Mouse (Mus musculus) CH12.LX (cell line): Measurements from ENCODE around the gene 4933428G20Rik. TPM values are rescaled to one million over a fixed set of nuclear protein-coding genes. Genes with fewer than 3 reads are reported as not detected.
A peak's percentile ranks its signal among the peaks of the same experiment; 100 is the strongest.

Source experiments
- DNase-seq: peaks from one replicate; pipeline ENCODE4 v3.0.0-alpha.2; 2013; ENCODE audit errors: extremely low read depth
- H3K27ac ChIP-seq: 2 replicates; pipeline ENCODE4 v1.5.1; 2012; ENCODE audit warnings: low read depth, mild to moderate bottlenecking, control low read depth, moderate library complexity; ENCODE audit not compliant: insufficient read depth
- H3K27me3 ChIP-seq: replicated peaks from 2 replicates; pipeline ENCODE3; 2012; ENCODE audit warnings: inconsistent platforms
- H3K36me3 ChIP-seq, 2 experiments: replicated peaks in 1 of 2; 2 replicates each; pipeline versions ENCODE3 to v1.6.1; 2012; ENCODE audit warnings: inconsistent platforms in 1 of 2, low read length in 1 of 2, mild to moderate bottlenecking in 1 of 2, mixed read lengths in 1 of 2, moderate library complexity in 1 of 2; ENCODE audit not compliant: control insufficient read depth in 1 of 2, insufficient read depth in 1 of 2
- H3K4me1 ChIP-seq, 2 experiments: 2 replicates each; pipeline ENCODE4 v1.6.1; 2012; ENCODE audit warnings: inconsistent platforms in 1 of 2, moderate library complexity in 1 of 2; ENCODE audit not compliant: insufficient read depth in 2 of 2, control insufficient read depth in 1 of 2
- H3K4me2 ChIP-seq: 2 replicates; pipeline ENCODE4 v1.6.1; 2012; ENCODE audit warnings: low read depth, mild to moderate bottlenecking, control low read depth; ENCODE audit not compliant: poor library complexity, insufficient read depth, severe bottlenecking
- H3K4me3 ChIP-seq, 3 experiments: fragments of 150-350 bp in 1 of 3; sonication (generic) in 1 of 3; replicated peaks in 1 of 3; 2 replicates each; pipeline versions ENCODE3 to v1.5.1; 2011 to 2012; ENCODE audit warnings: low read depth in 2 of 3, low read length in 2 of 3, mild to moderate bottlenecking in 2 of 3, moderate library complexity in 2 of 3, control low read depth in 1 of 3, improper control_type of control experiment in 1 of 3, inconsistent platforms in 1 of 3, mixed read lengths in 1 of 3; ENCODE audit not compliant: poor library complexity in 1 of 3
- H3K79me2 ChIP-seq: replicated peaks from 2 replicates; pipeline ENCODE4 v1.6.1; 2012; ENCODE audit warnings: mild to moderate bottlenecking, moderate library complexity; ENCODE audit not compliant: control insufficient read depth, poor library complexity, insufficient read depth, severe bottlenecking; ENCODE audit errors: extremely low read depth
- H3K9ac ChIP-seq: 2 replicates; pipeline ENCODE4 v1.6.1; 2012; ENCODE audit warnings: low read depth, mild to moderate bottlenecking, control low read depth, moderate library complexity; ENCODE audit not compliant: insufficient read depth
- H3K9me3 ChIP-seq: replicated peaks from 2 replicates; pipeline ENCODE3; 2012; ENCODE audit warnings: low read length, inconsistent platforms, mixed read lengths
- BHLHE40 ChIP-seq: IDR thresholded peaks from 2 replicates; pipeline ENCODE4 v1.6.1; 2011; ENCODE audit warnings: mild to moderate bottlenecking, low read depth, low read length, improper control_type of control experiment
- CHD1 ChIP-seq: IDR thresholded peaks from 2 replicates; pipeline ENCODE4 v1.6.1; 2012; ENCODE audit warnings: low read depth, low read length, improper control_type of control experiment, inconsistent platforms
- E2F4 ChIP-seq: IDR thresholded peaks from 2 replicates; pipeline ENCODE4 v1.6.1; 2011; ENCODE audit warnings: low read depth, low read length, improper control_type of control experiment; ENCODE audit not compliant: insufficient replicate concordance
- ELF1 ChIP-seq: IDR thresholded peaks from 2 replicates; pipeline ENCODE4 v1.6.1; 2014; ENCODE audit warnings: low read depth, mild to moderate bottlenecking, inconsistent platforms, low read length, improper control_type of control experiment
- GABPA ChIP-seq: IDR thresholded peaks from 2 replicates; pipeline ENCODE4 v1.6.1; 2012; ENCODE audit warnings: low read depth, low read length, improper control_type of control experiment, inconsistent platforms; ENCODE audit not compliant: insufficient replicate concordance
- HCFC1 ChIP-seq: IDR thresholded peaks from 2 replicates; pipeline ENCODE4 v1.6.1; 2012; ENCODE audit warnings: low read depth, mild to moderate bottlenecking, inconsistent platforms, low read length, improper control_type of control experiment
- IRF4 ChIP-seq: IDR thresholded peaks from 2 replicates; pipeline ENCODE4 v1.6.1; 2014; ENCODE audit warnings: low read depth, mild to moderate bottlenecking, inconsistent platforms, low read length, improper control_type of control experiment
- JUND ChIP-seq: conservative IDR thresholded peaks from 2 replicates; pipeline ENCODE4 v1.6.1; 2011; ENCODE audit warnings: low read depth, low read length, improper control_type of control experiment
- KAT2A ChIP-seq: IDR thresholded peaks from 2 replicates; pipeline ENCODE4 v1.6.1; 2012; ENCODE audit warnings: low read length, improper control_type of control experiment, inconsistent platforms; ENCODE audit not compliant: insufficient replicate concordance
- MAFK ChIP-seq: IDR thresholded peaks from 2 replicates; pipeline ENCODE4 v1.6.1; 2011; ENCODE audit warnings: low read length, improper control_type of control experiment; ENCODE audit not compliant: insufficient replicate concordance
- MAX ChIP-seq: IDR thresholded peaks from 2 replicates; pipeline ENCODE4 v1.6.1; 2011; ENCODE audit warnings: low read length, improper control_type of control experiment
- MAZ ChIP-seq: IDR thresholded peaks from 2 replicates; pipeline ENCODE4 v1.6.1; 2012; ENCODE audit warnings: low read depth, mild to moderate bottlenecking, inconsistent platforms, low read length, improper control_type of control experiment, moderate library complexity
- MEF2A ChIP-seq: IDR thresholded peaks from 2 replicates; pipeline ENCODE4 v1.6.1; 2014; ENCODE audit warnings: low read depth, mild to moderate bottlenecking, inconsistent platforms, low read length, improper control_type of control experiment, borderline replicate concordance
- MYC ChIP-seq: IDR thresholded peaks from 2 replicates; pipeline ENCODE4 v1.6.1; 2011; ENCODE audit warnings: low read depth, mild to moderate bottlenecking, improper control_type of control experiment, low read length
- NELFE ChIP-seq: IDR thresholded peaks from 2 replicates; pipeline ENCODE4 v1.6.1; 2011; ENCODE audit warnings: low read depth, low read length, improper control_type of control experiment
- NRF1 ChIP-seq: IDR thresholded peaks from 2 replicates; pipeline ENCODE4 v1.6.1; 2014; ENCODE audit warnings: low read depth, mild to moderate bottlenecking, inconsistent platforms, low read length, improper control_type of control experiment, moderate library complexity
- PAX5 ChIP-seq: IDR thresholded peaks from 2 replicates; pipeline ENCODE4 v1.6.1; 2012; ENCODE audit warnings: low read length, inconsistent platforms, mixed read lengths
- POLR2AphosphoS2 ChIP-seq: IDR thresholded peaks from 2 replicates; pipeline ENCODE4 v1.6.1; 2011; ENCODE audit warnings: low read depth, low read length, improper control_type of control experiment
- RAD21 ChIP-seq: IDR thresholded peaks from 2 replicates; pipeline ENCODE4 v1.6.1; 2011; ENCODE audit warnings: low read depth, mild to moderate bottlenecking, low read length, improper control_type of control experiment, moderate library complexity
- RCOR1 ChIP-seq: conservative IDR thresholded peaks from 2 replicates; pipeline ENCODE4 v1.6.1; 2012; ENCODE audit warnings: low read depth, mild to moderate bottlenecking, inconsistent platforms, low read length, improper control_type of control experiment
- SIN3A ChIP-seq: IDR thresholded peaks from 2 replicates; pipeline ENCODE4 v1.6.1; 2012; ENCODE audit warnings: low read length, improper control_type of control experiment, inconsistent platforms
- SMC3 ChIP-seq: IDR thresholded peaks from 2 replicates; pipeline ENCODE4 v1.6.1; 2011; ENCODE audit warnings: low read depth, low read length, improper control_type of control experiment
- TBP ChIP-seq: conservative IDR thresholded peaks from 2 replicates; pipeline ENCODE4 v1.6.1; 2011; ENCODE audit warnings: low read depth, low read length, improper control_type of control experiment
- TCF12 ChIP-seq: IDR thresholded peaks from 2 replicates; pipeline ENCODE4 v1.6.1; 2014; ENCODE audit warnings: low read depth, mild to moderate bottlenecking, inconsistent platforms, low read length, improper control_type of control experiment
- UBTF ChIP-seq: IDR thresholded peaks from 2 replicates; pipeline ENCODE4 v1.6.1; 2012; ENCODE audit warnings: low read depth, mild to moderate bottlenecking, inconsistent platforms, low read length, improper control_type of control experiment, moderate library complexity
- USF2 ChIP-seq: conservative IDR thresholded peaks from 2 replicates; pipeline ENCODE4 v1.6.1; 2011; ENCODE audit warnings: low read depth, low read length, improper control_type of control experiment
- ZC3H11A ChIP-seq: IDR thresholded peaks from 2 replicates; pipeline ENCODE4 v1.6.1; 2012; ENCODE audit warnings: low read depth, mild to moderate bottlenecking, inconsistent platforms, low read length, improper control_type of control experiment
- ZKSCAN1 ChIP-seq: IDR thresholded peaks from 2 replicates; pipeline ENCODE4 v1.6.1; 2012; ENCODE audit warnings: low read depth, inconsistent platforms, low read length, improper control_type of control experiment, borderline replicate concordance
- ZMIZ1 ChIP-seq: IDR thresholded peaks from 2 replicates; pipeline ENCODE4 v1.6.1; 2012; ENCODE audit warnings: low read depth, mild to moderate bottlenecking, inconsistent platforms, low read length, improper control_type of control experiment
- ZNF384 ChIP-seq: IDR thresholded peaks from 2 replicates; pipeline ENCODE4 v1.6.1; 2012; ENCODE audit warnings: low read depth, low read length, improper control_type of control experiment, inconsistent platforms
- dilution Hi-C: fragments of 300-500 bp; cut with MboI; formaldehyde crosslinking; loops from 2 replicates; pipeline ENCODE4 v1.14.3; 2020; ENCODE audit warnings: low sequenced_read_pairs; ENCODE audit not compliant: extremely low pct_unique_long_range_greater_than_20kb, extremely low pct_ligation_motif_present
- in situ Hi-C: fragments of 300-500 bp; cut with MboI; formaldehyde crosslinking; loops from 3 replicates; pipeline ENCODE4 v1.14.3; 2019; ENCODE audit warnings: low sequenced_read_pairs, low pct_ligation_motif_present, low pct_unique_long_range_greater_than_20kb, mixed read lengths
- polyA plus RNA-seq: library from polyadenylated mRNA; unstranded; fragments of >175 nt; gene quantifications from 2 replicates; pipeline ENCODE4 v1.2.1, GENCODE M21; 2012; ENCODE audit warnings: low read depth; ENCODE audit not compliant: insufficient read length
- total RNA-seq, 2 experiments: library from RNA; depleted of rRNA; stranded (reverse); fragments of 300-350 nt in 1 of 2; fragments of >200 nt in 1 of 2; gene quantifications; 2 replicates each; pipeline ENCODE4 v1.2.3; 2012 to 2014

The 4933428G20Rik gene
- total and polyA plus RNA-seq, 3 experiments = 0.17 to 0.50 TPM; not detected in 1

GRCm38 (mm10) chr11:97512511-97512910 lies 12.4 kb upstream of the 4933428G20Rik start:
- no peak for DNase-seq
- Histone ChIP-seq H3K27ac (no peak overlapping the region), H3K4me1 (peaks cover 23 to 44% of the 10 kb centered on the region in 2 experiments), H3K4me3 (peak overlapping the region; percentile 6 to 62 (median 35)), H3K9ac (no peak overlapping the region), H3K27me3 (peaks cover 39% of the 10 kb centered on the region), H3K4me2 (no peak overlapping the region), H3K9me3 (peaks cover 5% of the 10 kb centered on the region), H3K36me3 (no peaks in the 10 kb centered on the region), H3K79me2 (no peaks in the 10 kb centered on the region)
- TF ChIP-seq ZNF384 = no peak
- TF ChIP-seq MYC = no peak
- no peak for TF ChIP-seq MAZ
- no peak for TF ChIP-seq NRF1
- no peak for TF ChIP-seq TCF12
- TF ChIP-seq TBP = no peak
- no peak for TF ChIP-seq MAX
- TF ChIP-seq NELFE = no peak
- TF ChIP-seq E2F4 = no peak
- TF ChIP-seq JUND = no peak
- no peak for TF ChIP-seq MAFK
- no peak for TF ChIP-seq ZKSCAN1
- no peak for TF ChIP-seq KAT2A
- no peak for TF ChIP-seq USF2
- no peak for TF ChIP-seq GABPA
- TF ChIP-seq MEF2A = no peak
- TF ChIP-seq IRF4 = no peak
- no peak for TF ChIP-seq SIN3A
- TF ChIP-seq POLR2AphosphoS2 = no peak
- TF ChIP-seq HCFC1 = no peak
- dilution Hi-C loops = no loop called here
- in situ Hi-C loops = no loop called here

DNA sequence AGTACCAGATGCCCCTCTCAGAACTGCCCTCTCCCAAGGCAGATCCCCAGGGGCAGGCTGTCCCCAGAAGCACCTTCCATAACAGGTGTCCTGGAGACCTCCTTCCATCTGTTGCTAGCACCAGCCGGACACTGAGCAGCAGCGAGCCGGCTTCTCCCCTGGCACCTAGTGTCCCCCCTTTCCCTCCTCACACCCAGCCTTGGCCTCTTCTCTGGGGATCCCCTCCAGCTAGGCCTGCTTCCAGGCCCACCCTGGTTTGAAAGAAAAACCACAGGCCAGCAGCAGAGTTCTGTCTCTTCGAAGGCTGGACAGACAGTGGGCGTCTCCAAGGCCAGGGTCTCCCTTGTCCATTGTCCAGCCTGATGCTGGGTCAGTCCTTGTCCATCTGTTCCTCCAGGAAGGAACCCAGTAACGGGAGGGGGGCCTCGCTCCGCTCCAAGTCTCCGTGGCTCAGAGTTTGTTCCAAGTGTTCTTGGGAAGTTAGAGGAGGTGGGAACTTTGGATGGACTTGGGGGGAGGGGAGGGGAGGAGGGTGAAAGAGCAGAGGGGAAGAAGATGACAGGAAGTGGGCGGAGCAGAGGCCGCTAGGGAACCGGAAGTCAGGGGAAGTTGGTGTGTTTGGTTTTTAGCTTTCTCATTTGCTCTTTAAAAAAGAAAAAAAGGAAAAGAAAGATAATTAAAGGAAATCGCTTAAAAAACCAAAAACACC lies 11.7 kb upstream of the 4933428G20Rik start:
- dilution Hi-C loops (no loop called here), in situ Hi-C loops (no loop called here)
- peaks cover 5% of the 10 kb centered on the region for H3K9me3 ChIP-seq
- H3K4me3 ChIP-seq = peak overlapping the region; percentile 28 to 62 (median 35)
- no peaks in the 10 kb centered on the region for H3K79me2 ChIP-seq
- peaks cover 32% of the 10 kb centered on the region for H3K27me3 ChIP-seq
- peaks cover 23 to 46% of the 10 kb centered on the region in 2 experiments for H3K4me1 ChIP-seq
- no peak overlapping the region for H3K9ac ChIP-seq
- DNase-seq = peak; percentile 89
- H3K4me2 ChIP-seq = peak overlapping the region; percentile 9; the same call in 1 of the 2 replicates
- no peaks in the 10 kb centered on the region for H3K36me3 ChIP-seq
- peak overlapping the region; percentile 49 for H3K27ac ChIP-seq
- TF ChIP-seq GABPA (no peak), MAZ (0 out of 2 replicates have a peak, but pooled peaks have one; percentile 17), PAX5 (no peak), ZNF384 (no peak), ELF1 (peak; percentile 81), RAD21 (no peak), TCF12 (peak; percentile 37; the same call in 1 of the 2 replicates), BHLHE40 (no peak), UBTF (no peak), TBP (peak; percentile 60; the same call in 1 of the 2 replicates), E2F4 (no peak), MAX (no peak), SMC3 (no peak), JUND (no peak), USF2 (no peak), CHD1 (0 out of 2 replicates have a peak, but pooled peaks have one; percentile 58), ZMIZ1 (no peak), RCOR1 (no peak; the same call in 1 of the 2 replicates), ZC3H11A (no peak)
